8 mouse cellular contexts compared by ENCODE assay signal in the genomic region with DNA sequence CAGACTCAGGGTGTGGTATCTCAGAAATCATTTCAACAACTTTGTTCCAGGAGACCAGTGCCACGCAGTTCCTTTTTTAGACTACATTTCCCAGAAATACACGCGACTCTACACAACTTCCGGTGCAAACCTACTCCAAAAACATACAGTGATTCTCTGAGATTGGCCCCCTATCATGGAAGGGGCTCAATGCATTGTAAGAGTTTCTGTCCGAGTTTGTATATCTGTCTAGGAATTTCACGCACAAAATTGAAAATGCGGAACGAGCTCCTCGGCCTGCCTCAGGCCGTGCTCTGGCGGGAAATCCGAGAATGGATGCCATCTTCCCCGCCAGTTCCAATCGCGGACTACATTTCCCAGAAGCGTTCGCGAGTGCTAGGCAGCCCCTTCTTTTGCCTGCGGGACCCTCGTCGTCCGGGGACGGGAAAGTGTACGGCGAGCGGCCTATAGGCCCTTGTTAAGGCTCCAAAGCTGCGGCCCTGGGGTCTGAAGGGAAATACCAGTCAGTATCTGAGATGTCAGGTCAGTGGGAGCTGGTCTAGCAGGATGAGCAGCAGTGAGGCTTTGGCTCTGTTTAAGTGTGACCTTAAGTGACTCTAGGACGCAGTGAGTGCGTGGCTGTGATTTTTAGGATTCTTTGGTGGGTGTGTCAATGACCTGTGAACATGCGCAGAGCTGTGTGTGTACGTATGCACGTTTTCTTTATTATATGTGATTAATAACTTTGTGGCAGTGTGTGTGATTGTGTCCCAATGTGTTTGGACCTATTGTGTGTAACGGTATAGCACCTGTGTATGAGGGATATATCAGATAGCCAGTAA. TPM values are rescaled to one million over a fixed set of nuclear protein-coding genes. Genes with fewer than 3 reads are reported as not detected.
DNase-seq lines count a peak whose midpoint lies in the region; ATAC-seq lines count a peak whose summit lies in the region.

TSS of gene Zfp383 (plus strand) at position 94 of the 821 bp plus-strand sequence.

- no peaks in the 10 kb centered on the region for H3K79me2 ChIP-seq in macrophage (ENCODE audit: inconsistent target)

- no peaks in the 10 kb centered on the region for H3K27me3 ChIP-seq in hindbrain, embryonic 16.5 days (replicated peaks; ENCODE audit: control insufficient read depth, insufficient read depth, low read length)

- peak within 1 kb of the TSS; percentile 68 for H3K4me2 ChIP-seq in hindbrain, embryonic 16.5 days (ENCODE audit: low read length)

- H3K9ac ChIP-seq in hindbrain, embryonic 16.5 days (ENCODE audit: low read depth, low read length), result peak within 1 kb of the TSS; percentile 83

- WGBS in hindbrain, embryonic 16.5 days, result under 1% methylated on average over 33 of the region's 33 CpGs
- 2% methylated on average over 32 of the region's 33 CpGs for WGBS in macrophage (ENCODE audit: missing documents)

- H3K36me3 ChIP-seq in hindbrain, embryonic 16.5 days (ENCODE audit: control insufficient read depth, insufficient read depth, low read length), result peaks cover 17% of the 10 kb centered on the region
- 0 out of 2 replicates have a peak, but pooled peaks cover 7% of the 10 kb centered on the region for H3K36me3 ChIP-seq in macrophage (ENCODE audit: inconsistent target)

- DNase-seq in ZHBTc4 (ENCODE audit: low read depth, low spot score), result peak; percentile 91
- DNase-seq in cerebellum, postnatal 4 days (ENCODE audit: low spot score in 2 of 2), result peak; percentile 58 to 77
- peak; percentile 87 for DNase-seq in gastrocnemius, adult 18-20 months (ENCODE audit: low spot score)
- peak; percentile 77 to 88 for DNase-seq in left cerebral cortex, adult 18-20 months (ENCODE audit: low spot score in 2 of 2)
- DNase-seq in right cerebral cortex, adult 18-20 months, result peak; percentile 84
- peak; percentile 71 for DNase-seq in urinary bladder, postnatal 25 days (ENCODE audit: low spot score)

- H3K27ac ChIP-seq in hindbrain, embryonic 16.5 days (ENCODE audit: low read depth, low read length), result peak within 1 kb of the TSS; percentile 97
- H3K27ac ChIP-seq in macrophage, result peak within 1 kb of the TSS; percentile 80

- peak; percentile 82 for ATAC-seq in hindbrain, embryonic 16.5 days

- peaks cover 15% of the 10 kb centered on the region for H3K4me1 ChIP-seq in hindbrain, embryonic 16.5 days (ENCODE audit: control insufficient read depth, insufficient read depth, low read depth, low read length)

- peak within 1 kb of the TSS; percentile 76 for H3K4me3 ChIP-seq in hindbrain, embryonic 16.5 days (ENCODE audit: low read length)
- H3K4me3 ChIP-seq in macrophage (ENCODE audit: inconsistent target), result peak within 1 kb of the TSS; percentile 74

- no peaks in the 10 kb centered on the region for H3K9me3 ChIP-seq in hindbrain, embryonic 16.5 days (ENCODE audit: control insufficient read depth, low read length)

RNA-seq across cellular contexts. Expression of gene Zfp383, which starts in this region (rescaled TPM):
- 1 to 10 TPM; 4.2 to 4.6 TPM for total RNA-seq in gastrocnemius, adult 18-20 months (2021)
- 5.1 and 5.4 TPM in 2 replicates for polyA plus RNA-seq in hindbrain, embryonic 16.5 days (2015; fragmentation: Nextera tagmentation; extraction: Ambion mirVana)
- total RNA-seq in left cerebral cortex, adult 18-20 months (2021), result 1 to 10 TPM; 9.6 to 9.8 TPM
- total RNA-seq in macrophage (2018; cell fraction: chromatin; rRNA removed), result 1 to 10 TPM in 15 of 26 experiments, under 1 TPM in 8, not detected in 3; 0.31 to 4.4 (median 1.5) TPM
- total RNA-seq in macrophage (2018; cell fraction: cytosol; rRNA removed), result 1 to 10 TPM in 15 of 26 experiments, under 1 TPM in 11; 0.24 to 2.0 (median 1.1) TPM
- total RNA-seq in macrophage (2018; cell fraction: nucleus; rRNA removed), result 1 to 10 TPM in 15 of 26 experiments, under 1 TPM in 11; 0.20 to 4.7 (median 1.2) TPM
- 1.3 to 2.7 TPM (median 1.6 TPM) in 3 replicates for polyA plus RNA-seq in macrophage (2018)

Comparison
In these comparisons a context has a peak if more than half of its experiments do, and no peak if none do; other contexts are left out.
1. Peak in every context shown above with its lines: DNase-seq, ATAC-seq, H3K4me3 ChIP-seq and H3K27ac ChIP-seq.